Mouse (Mus musculus): ENCODE data around the gene Tlr12. TPM values are rescaled to one million over a fixed set of nuclear protein-coding genes. Genes with fewer than 3 reads are reported as not detected.

Gene Tlr12
- polyA plus RNA-seq (2014; fragmentation: Illumina TruSeq; extraction: RNeasy Lipid Tissue Mini Kit (QIAGEN cat#74804); ENCODE audit: low replicate concordance): not detected

DNA sequence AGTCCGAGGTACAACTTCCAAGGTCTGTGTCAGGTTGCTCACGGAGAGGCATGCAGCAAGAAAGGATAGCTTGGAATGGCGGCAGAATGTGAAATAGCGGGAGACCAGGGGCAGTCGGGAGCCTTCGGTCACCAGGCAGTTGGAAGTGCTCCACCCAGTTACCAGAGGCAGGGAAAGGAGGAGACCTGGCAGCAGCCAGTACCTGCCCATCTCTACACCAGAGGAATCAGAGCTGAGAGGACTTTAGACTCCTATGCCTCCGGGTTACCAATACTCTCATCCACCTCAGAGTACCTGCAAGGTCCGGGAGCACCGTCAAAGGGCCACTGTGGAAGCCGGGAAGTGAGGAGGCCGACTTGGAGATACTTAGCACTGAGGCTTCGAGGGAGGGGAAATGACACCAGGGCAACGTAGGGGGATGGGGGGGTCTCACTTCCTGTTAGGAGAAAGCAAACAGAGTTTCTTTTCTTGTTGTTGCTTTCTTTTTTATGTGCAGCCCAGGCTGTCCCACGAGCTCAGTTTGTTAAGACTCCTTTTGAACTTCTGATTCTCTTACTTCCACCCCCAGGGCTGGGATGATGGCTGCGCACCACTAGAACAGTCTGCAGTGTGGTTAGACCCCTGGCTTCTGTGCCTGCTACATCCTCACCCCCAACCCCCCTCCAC, at the start of gene Tlr12:
Gene Tlr12 (minus strand): TSS at position 374 of the 666 bp plus-strand sequence.

DNA sequence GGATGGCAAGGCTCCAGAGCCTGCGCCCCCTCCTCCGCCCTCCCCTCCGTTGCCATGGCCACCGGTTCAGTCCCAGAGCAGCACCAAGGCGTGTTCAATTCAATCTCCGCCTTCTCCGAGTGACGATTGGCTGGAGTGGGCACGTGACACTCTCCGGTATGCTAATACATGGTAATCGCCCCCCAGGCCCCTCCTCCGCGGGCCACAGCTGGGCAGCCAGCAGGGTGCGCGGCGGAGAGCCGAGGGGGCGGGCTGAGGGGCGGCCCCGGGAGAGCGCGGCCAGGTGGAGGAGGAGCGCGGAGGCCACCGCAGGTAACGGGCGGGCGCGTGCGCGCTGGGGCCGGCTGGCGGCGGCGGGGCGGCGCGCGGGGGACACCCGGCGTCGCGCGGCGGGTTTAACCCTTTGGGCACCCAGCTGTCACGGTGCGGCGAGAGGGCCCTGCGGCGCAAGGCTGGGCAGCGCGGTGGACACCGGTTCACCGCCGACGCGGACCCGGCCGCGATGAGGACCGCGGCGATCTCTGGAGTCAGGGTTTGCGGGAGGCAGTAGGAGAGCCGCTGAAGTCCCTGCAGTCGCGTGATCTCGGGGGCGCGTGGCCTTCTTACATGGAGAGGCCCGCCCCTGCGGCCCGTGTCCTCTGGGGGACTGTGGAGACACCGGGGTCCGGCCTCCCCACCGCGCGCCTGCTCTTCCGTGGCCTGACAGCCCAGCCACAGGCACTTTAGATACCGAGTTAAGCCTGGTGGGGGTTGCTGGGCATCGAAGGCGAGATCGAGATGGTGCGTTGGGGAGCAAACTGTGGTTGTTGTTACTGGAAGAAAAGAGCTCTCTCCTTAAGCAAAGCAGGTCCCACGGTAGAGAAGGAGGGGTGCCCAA, 36.3 kb upstream of the Tlr12 start, which contains the start of gene Phc2:
Gene Phc2 (plus strand): TSS at position 198 of the 877 bp plus-strand sequence.

GRCm38 (mm10) chr4:128609925-128610402, 8.5 kb downstream of the Tlr12 start, which contains the start of gene Zscan20:
Gene Zscan20, minus strand, starts transcription at chr4:128610098.

Other genes with a start within 250 kb of the Tlr12 start
- gene Zscan20, start 8.5 kb downstream of the Tlr12 start, polyA plus RNA-seq (2014; fragmentation: Illumina TruSeq; extraction: RNeasy Lipid Tissue Mini Kit (QIAGEN cat#74804); ENCODE audit: low replicate concordance): 1.1 TPM
- gene Phc2, start 36.1 kb upstream of the Tlr12 start, polyA plus RNA-seq (2014; fragmentation: Illumina TruSeq; extraction: RNeasy Lipid Tissue Mini Kit (QIAGEN cat#74804); ENCODE audit: low replicate concordance): not detected
- gene A3galt2, start 136.7 kb upstream of the Tlr12 start, polyA plus RNA-seq (2014; fragmentation: Illumina TruSeq; extraction: RNeasy Lipid Tissue Mini Kit (QIAGEN cat#74804); ENCODE audit: low replicate concordance): not detected
- 2.9 TPM for gene Zfp362, start 187.4 kb upstream of the Tlr12 start, polyA plus RNA-seq (2014; fragmentation: Illumina TruSeq; extraction: RNeasy Lipid Tissue Mini Kit (QIAGEN cat#74804); ENCODE audit: low replicate concordance)

All from small intestine, adult 10 weeks (tissue).